Mouse (Mus musculus): ENCODE data around the gene Aacs. TPM values are rescaled to one million over a fixed set of nuclear protein-coding genes. Genes with fewer than 3 reads are reported as not detected.
"Not testable (repeated sequence)": the region's sequence is repeated elsewhere in the genome, so short reads cannot be mapped to it uniquely, and the experiment has no call there.

Gene Aacs
- total RNA-seq, 2 experiments from 2014 or later, result 2.3 to 4.2 TPM

DNA sequence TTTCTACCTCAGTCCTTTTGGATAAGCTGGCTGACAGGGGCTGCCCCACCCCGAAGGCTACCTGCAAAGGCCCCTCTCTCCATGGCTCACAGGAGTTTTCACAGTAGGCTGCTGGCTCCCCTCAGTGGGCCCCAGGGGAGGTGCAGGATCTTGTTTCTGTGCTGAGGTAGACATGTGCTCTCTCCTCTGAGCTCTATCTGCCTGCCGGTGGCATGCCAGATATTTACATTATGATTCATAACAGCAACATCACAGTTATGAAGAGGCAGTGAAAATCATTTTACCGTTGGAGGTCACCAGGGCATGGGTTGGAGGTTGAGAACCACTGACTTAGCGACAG, 12.5 kb downstream of the Aacs start:
- no peak for ATAC-seq (replicated peaks; ENCODE audit: low FRiP score, poor library complexity, severe bottlenecking)

DNA sequence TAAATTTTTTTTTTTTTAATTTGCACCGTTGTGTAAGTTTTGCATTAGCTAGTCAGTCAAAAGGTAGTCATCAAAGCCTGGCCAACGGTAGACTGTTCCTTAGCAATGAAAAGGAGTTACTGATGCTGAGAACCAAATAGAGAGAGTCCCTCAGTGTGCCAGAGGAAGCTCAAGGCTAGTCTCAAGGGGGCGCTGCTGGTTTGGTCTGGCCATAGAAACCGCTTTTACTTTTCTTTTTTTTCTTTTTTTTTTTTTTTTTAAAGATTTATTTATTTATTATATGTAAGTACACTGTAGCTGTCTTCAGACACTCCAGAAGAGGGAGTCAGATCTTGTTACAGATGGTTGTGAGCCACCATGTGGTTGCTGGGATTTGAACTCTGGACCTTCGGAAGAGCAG, 13.3 kb downstream of the Aacs start:
- not testable (repeated sequence) for ATAC-seq (replicated peaks; ENCODE audit: low FRiP score, poor library complexity, severe bottlenecking)

DNA sequence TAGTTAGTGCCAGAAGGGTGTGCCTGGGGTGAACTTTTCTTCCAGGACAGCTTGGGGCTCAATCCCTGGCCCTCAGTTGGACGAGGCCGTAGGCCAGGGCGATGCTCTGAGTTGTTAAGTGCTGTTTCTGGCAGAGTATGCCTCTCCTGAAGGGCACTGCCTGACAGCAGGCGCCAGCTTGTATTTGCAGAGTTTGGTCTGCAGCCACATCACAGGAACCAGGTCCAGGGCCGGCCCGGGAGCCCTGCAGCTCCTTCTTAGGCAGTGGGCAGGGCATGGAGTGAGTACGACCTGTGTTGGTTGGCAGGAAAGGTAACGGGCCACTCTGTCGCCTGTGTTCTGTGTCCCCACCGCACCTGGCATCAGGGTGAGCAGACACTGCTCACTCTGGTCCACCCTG, 15.5 kb downstream of the Aacs start:
- no peak for ATAC-seq (replicated peaks; ENCODE audit: low FRiP score, poor library complexity, severe bottlenecking)

DNA sequence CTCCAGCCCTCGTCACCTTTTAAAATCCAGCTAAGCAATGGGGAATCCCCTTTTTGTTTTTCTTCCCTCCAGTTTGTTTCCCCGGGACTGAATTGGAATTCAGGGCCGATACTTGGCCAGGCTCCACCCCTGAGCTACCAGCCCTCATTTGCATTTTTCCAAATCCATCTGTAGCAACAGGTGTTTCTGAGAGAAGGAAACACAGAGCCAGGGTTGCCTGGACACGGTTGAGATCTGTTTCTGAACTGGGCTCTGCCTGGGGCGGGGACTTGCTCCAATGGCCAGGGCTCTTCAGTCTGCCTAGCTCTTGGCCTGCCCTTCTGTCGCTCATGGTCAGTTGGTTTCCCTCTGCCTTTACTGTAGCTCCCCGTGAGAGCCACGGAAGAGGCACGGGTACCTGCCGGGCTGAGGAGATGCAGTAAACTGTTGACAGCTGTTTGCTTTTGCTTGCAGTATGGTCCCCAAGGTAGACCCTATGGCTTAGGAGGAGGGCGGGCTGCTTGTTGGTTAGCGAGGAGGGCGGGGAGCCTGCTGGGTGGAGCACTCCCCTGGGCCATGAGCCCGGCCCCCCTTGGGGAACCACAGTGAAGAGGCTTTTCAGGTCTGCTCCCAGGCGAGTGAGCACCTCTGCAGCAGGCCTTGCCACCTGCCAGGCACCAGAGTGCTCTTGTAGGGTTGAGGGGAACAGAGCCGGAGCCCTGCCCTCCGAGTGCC, 16.9 kb downstream of the Aacs start:
- no peak for ATAC-seq (replicated peaks; ENCODE audit: low FRiP score, poor library complexity, severe bottlenecking)

DNA sequence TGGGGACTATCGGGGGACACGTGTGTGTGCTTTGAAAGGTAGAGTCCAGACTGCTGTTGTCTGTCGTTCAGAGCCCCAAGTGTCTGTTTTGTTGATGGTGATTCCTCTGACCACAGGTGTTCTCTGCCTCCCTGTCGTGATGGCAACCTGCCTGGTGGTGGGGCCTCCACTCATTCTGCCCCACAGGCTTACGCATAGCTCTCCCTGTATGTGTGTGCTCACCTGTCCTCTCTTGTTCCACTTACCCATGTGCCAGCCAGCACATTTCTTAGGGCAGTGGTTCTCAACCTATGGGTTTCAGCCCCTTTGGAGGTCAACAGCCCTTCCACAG, 17.4 kb downstream of the Aacs start:
- ATAC-seq (replicated peaks; ENCODE audit: low FRiP score, poor library complexity, severe bottlenecking), result no peak

DNA sequence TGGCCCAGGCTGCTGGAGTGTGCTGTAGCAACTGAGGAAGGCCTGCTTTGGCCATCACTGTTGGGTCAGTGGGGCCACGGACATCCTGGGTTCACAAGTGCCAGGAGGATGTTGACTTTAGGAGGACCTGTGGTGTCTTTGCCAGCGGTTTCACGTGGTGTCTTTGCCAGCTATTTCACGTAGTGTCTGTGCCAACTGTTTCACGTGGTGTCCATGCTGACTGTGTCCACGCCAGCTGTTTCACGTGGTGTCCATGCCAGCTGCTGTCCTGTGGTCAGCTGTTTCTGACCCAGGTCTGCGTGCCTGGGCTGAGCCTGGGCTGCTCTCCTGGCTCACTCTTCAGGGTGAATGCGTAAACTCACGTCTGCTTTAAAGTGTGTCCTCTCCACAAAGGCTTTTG, 20.0 kb downstream of the Aacs start:
- ATAC-seq (replicated peaks; ENCODE audit: low FRiP score, poor library complexity, severe bottlenecking), result no peak

DNA sequence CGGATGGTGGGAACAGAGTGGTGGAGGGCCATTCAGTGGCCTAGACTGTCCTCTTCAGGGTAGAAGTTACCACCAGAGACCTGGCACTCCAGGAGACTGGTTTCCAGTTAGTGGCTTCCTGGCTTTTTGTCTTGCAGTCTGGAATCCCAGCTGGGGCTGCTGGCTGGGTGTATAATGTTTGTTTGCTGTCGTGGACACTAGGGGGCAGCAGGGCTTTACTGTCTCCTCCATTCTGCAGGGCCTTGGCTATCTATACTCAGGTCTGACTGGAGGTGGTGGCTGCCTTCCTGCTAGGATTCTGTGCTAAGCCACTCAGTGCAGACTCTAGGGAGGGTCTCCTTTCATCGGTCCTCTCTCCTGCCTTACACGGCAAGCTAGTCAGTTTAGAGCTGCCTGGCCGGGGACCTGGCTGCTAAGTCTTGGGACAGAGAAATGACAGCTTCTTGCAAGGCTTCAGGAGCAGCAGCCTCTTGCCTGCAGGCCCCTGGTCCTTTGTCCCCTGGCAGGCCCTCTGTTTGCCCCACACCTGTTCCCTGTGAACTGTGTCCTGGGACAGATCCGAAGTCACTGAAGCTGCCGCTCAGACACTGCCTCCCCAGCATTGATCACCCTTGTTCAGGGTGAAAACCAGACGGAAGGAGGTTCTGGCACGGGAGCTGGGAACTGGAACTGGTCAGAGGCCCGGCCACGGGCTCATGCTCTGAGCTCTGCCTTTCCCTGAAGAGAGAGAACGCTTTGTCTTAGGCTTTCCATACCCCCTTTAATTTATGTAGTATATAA, 22.4 kb downstream of the Aacs start:
- ATAC-seq (replicated peaks; ENCODE audit: low FRiP score, poor library complexity, severe bottlenecking), result peak; percentile 88

DNA sequence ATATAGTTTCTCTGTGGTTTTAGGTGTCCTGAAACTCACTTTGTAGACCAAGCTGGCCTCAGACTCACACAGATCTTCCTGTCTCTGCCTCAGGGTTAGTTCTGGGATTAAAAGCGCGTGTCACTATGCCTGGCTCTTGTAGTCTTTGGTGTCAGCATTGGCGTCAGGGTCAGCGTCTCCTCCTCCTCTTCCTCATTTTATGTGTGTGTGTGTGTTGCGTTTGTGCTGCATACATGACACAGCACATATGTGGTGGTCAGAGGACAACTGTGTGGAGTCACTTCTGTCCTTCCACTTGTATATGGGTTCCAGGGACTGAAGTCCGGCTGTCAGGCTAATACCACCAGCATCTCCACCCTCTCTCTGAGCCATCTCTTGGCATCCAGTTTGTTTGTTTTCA, 25.9 kb downstream of the Aacs start:
- ATAC-seq (replicated peaks; ENCODE audit: low FRiP score, poor library complexity, severe bottlenecking), result no peak

DNA sequence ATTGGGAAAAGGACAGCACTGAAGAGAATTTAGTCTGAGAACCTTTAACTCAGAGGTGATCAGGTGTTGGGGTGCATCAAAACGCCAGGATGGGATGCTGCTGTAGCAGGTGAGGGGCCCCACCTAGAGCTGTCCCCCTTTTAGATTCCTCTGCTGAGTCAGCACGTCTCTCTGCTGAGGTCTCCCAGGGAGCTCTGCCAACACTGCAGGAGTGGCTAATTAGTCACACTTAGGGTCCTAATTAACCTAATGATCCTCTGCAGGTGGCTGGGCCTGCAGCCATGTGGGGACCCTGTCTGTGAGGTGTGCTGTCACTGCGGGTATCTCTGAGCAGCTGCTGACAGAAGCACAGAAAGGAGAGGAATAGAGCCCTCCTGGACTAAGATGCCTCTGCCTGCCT, 26.6 kb downstream of the Aacs start:
- ATAC-seq (replicated peaks; ENCODE audit: low FRiP score, poor library complexity, severe bottlenecking), result no peak

DNA sequence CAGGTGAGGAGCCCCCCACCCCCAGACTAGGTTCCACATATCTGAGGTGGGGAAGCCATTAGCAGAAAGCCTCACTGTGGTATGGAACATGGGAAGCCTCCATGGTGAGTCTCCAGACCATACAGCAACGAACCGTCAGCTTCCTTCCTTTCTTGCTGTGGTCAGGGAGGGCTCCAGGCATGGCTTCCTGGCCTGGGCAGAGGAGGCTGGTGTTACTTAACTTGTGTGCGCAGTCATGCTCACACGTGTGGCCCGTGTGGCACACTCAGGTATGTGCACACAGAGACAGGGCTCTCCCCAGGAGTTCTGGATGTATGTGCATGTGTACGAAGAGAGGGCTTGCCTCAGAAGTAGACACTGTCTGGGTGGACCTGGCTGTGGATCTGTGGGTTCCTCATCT, 28.0 kb downstream of the Aacs start:
- ATAC-seq (replicated peaks; ENCODE audit: low FRiP score, poor library complexity, severe bottlenecking), result no peak

DNA sequence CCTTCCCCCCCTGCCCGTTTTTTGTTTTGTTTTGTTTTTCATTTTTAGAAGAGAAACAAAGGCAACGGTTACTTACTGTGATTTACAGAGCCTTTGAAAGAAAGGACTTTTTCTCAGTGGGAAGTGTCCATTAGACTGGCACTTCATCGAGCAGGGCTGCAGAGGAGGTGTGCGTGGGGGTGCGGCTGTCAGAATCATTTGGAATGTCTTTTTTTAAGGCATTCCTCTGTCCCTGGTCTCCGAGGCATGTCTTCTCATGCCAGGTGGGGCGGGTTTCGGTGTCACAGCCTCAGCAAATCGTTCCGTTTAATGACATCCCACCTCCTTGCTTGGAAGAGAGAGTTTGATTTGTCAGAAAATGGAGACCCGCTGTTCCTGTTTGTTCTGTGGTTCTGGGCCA, 29.1 kb downstream of the Aacs start:
- ATAC-seq (replicated peaks; ENCODE audit: low FRiP score, poor library complexity, severe bottlenecking), result no peak

DNA sequence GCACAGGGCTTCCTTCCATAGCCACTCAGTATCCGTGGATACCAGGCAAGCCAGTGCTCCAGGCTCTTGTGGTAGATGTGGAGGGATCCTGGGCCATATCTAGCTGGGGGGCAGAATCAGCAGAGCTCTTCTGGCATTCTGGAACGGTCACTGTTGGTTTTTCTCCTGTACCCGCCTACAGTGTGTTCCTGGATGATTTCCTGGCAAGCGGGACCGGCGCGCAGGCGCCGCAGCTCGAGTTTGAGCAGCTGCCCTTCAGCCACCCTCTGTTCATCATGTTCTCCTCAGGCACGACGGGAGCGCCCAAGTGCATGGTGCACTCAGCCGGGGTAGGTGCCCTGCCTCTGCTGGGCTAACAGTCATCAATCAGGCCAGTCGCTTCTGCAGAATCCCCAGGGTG, 30.4 kb downstream of the Aacs start:
- ATAC-seq (replicated peaks; ENCODE audit: low FRiP score, poor library complexity, severe bottlenecking), result no peak

DNA sequence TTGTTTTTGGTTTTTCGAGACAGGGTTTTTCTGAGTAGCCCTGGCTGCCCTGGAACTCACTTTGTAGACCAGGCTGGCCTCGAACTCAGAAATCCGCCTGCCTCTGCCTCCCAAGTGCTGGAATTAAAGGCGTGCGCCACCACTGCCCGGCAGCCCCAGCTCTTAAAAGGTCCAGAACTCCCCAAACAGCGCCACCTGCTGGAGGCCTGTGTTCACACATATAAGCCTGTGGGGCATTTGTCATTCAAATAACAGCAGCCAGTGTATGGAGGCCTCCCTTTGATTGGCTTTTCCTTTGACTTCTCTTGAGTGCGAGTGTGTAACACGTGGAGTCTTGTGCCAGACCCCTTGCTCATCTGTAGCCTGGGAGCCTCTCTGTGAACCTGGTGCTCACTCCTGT, 32.0 kb downstream of the Aacs start:
- no peak for ATAC-seq (replicated peaks; ENCODE audit: low FRiP score, poor library complexity, severe bottlenecking)

DNA sequence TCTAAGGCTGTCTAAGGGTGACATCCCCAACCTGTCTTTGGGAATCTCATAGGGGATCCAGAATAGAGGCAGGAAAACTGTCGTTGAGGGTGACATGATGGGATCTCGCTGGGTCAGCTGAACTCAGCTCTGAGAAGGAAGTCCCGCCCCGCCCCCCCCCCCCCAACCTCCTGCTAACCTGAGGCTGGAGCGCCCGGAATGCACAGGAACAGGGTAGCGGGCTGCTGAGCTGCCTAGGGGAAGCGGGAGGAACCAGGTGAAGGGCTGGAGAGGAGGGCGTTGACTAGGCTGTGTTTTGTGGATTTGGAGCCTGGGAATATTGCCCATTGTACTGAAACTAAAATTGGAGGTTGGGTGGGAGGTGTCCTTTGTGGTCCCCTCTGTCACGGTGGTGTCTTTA, 32.4 kb downstream of the Aacs start:
- ATAC-seq (replicated peaks; ENCODE audit: low FRiP score, poor library complexity, severe bottlenecking), result no peak

DNA sequence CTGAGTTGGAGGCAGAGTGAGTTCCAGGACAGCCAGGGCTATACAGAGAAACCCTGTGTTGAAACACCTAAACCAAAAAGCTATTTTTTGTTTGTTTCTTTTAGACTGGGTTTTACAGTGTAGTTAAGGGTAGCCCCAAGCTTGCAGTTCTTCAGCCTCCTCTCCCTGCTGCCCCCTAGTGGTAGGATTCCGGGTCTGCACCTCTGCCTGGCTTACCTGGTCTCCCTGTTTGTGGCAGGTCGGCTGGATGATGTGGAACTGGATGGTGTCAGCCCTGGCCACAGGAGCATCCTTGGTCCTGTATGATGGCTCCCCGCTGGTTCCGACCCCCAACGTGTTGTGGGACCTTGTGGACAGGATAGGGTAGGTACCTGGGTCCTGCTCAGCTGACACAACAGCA, 33.9 kb downstream of the Aacs start:
- peak; percentile 78 for ATAC-seq (replicated peaks; ENCODE audit: low FRiP score, poor library complexity, severe bottlenecking)

DNA sequence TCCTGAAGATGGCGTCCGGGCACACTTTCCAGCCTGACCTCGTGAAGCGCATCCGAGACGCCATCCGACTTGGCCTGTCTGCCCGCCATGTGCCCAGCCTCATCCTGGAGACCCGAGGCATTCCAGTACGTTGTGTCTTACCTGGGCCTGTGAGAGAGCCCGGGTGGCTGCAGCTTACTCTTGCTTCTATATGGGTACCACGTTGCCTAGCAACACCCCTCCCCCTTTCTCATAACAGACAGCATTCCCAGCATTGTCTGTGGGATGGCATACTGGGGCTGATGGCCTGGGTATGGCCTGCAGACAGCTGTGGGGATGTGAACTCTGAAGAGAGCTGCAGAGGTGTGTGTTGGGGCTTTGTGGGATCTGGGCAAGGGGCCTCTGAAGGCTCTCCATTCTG, 39.4 kb downstream of the Aacs start:
- ATAC-seq (replicated peaks; ENCODE audit: low FRiP score, poor library complexity, severe bottlenecking), result no peak

DNA sequence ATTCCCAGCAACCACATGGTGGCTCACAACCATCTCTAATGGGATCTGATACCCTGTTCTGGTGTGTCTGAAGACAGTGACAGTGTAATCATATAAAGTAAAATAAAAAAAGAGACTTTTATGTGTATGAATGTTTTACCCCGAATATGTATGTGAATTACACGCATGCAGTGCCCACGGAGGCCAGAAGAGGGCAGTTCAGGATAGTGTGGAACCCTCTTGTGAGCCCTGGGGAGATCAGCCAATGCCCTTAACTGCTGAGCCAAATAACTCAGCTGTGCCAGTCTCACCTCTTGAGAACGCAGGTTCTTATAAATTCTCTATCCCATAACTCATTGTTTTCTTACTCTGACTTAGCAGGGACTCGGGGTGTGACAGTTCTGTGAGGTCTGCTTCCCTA, 43.0 kb downstream of the Aacs start:
- ATAC-seq (replicated peaks; ENCODE audit: low FRiP score, poor library complexity, severe bottlenecking), result no peak

DNA sequence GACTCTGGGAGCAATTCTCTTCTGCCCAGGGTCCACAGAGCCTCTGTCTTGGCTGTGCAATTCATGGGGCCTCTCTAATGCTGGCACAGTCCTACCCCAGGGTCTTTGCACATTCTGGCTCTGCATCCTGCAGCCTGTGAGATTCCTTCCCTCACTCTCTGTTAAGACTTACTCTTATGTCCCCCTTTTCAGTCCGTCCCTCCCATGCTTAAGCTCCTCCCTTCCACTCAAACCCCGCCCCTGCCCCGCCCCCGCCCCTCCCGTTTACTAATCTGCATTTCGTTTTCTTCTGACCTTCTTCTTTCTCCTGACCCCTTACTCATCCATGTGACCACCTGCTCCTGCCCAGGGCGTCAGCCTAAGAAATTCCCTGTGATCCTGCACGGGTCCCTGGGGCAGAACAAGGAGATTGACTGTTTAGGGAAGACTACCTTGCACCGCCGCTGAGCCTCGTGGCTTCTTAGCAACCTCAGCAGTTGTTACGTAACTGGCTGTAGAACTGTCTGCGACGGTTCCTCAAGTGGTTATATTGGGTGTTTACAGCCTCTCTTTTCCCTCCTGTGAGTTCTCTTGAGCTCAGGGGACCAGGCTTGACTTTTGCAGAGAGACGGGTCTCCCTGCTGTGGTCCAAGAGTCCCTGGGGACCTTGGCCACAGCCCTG, 45.4 kb downstream of the Aacs start:
- ATAC-seq (replicated peaks; ENCODE audit: low FRiP score, poor library complexity, severe bottlenecking), result no peak

DNA sequence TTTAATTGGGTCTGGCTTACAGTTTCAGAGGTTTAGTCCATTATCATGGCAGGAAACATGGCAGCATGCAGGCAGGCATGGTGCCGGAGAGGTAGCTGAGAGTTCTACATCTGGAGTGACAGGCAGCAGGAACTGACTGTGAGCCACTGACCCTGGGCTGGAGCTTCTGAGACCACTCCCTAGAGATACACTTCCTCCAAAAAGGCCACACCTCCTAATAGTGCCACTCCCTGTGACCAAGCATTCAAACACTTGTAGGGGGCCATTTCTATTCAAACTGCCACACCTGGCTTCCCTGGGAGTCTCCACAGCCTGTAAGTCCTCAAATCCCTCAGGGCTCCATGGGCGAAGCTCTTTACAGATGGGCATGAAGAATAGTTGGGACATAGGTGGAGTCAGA, 47.7 kb downstream of the Aacs start:
- no peak for ATAC-seq (replicated peaks; ENCODE audit: low FRiP score, poor library complexity, severe bottlenecking)

DNA sequence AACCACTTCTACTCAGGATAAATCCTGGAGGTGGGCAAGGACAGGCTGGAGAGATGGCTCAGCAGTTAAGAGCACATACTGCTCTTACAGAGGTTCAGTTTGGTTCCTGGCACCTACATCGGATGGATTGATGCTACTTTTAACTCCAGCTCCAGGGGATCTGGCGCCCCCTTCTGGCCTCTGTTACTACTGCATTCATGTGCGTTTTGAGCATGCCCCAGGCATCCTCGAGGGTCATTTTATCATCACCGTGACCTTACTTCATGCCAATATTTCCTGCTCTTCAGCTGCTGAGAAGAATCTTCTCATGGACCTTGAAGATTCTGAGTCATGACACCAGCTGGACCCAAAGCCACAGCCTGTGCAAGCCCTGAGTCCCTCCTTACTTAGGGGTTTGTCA, 49.9 kb downstream of the Aacs start:
- no peak for ATAC-seq (replicated peaks; ENCODE audit: low FRiP score, poor library complexity, severe bottlenecking)

DNA sequence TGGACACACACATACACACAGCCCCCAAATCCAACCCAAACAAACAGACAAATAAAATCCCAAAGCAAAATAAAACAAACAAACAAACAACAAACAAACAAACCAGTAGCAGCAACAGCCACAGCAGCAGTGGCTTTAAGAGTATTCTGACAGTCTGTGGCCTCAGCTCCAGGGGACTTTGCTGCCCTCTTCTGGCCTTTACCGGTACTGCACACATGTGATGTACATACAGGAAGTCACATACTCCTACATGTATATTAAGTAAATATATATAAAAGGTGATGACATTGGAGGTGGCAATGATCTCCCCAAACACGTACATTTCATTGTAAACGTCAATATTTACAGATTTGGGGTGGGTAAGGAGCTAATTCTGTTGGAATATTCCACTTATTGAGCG, 50.9 kb downstream of the Aacs start:
- no peak for ATAC-seq (replicated peaks; ENCODE audit: low FRiP score, poor library complexity, severe bottlenecking)
